Mouse (Mus musculus) ovary, postnatal 10 days (tissue): ENCODE measurements around the gene Tbc1d30.
A peak's percentile ranks its signal among the peaks of the same experiment; 100 is the strongest.

Source experiments
- DNase-seq: peaks from one replicate; pipeline ENCODE4 v3.0.0; 2022; ENCODE audit warnings: low spot score

Tbc1d30 gene

GRCm38 (mm10) chr10:121264204-121264575, 86.9 kb downstream of the Tbc1d30 start:
- no peak for DNase-seq

DNA sequence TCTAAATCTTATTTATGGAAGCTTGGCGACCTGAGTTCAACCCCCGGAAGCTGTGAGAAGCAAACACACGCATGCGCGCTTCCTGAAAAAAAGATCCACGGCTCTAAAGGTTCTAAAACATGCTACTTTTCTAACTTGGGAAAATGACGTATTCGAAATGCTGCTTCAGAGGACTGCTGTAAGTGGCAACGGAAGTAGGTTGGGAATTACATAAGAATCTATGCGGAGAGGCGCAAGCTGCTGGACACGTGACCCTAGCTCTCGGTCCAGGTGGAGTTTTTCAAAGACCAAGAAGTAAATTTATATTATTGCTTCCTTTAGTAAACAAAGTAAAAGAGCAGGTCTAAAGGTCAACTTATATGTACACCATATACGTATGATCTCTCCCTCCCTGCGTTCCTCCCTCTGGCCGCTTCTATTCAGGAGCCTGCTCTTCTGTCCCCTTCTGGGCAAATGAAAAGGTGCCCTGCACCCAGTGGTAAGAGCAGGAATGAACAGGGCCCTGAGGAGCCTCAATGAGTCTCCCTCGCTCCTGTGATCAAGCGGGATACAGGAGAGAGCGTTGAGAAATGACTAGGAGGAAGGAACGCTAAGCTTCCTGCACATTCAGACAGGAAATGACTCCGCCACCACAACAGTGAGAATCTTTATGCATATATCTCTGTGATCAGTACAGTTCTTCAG, 87.4 kb downstream of the Tbc1d30 start:
- no peak for DNase-seq

DNA sequence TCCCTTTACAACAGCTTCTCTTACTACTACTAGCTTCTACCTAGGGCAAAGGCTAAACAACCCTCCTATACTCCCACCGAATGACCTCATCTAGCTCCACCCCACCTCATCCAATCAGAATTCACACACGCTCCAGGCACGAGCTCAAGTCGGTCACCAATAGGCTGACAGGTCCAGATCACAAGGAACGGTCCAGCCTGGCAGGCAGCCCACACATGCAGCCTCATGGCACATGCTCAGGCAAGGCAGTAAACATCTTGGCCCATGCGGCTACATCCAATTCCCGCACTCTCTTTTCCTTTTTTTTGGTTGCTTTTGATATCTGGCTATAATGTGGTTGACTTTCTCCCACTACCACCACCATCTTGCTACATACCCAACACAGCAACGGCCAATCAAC, 88.9 kb downstream of the Tbc1d30 start:
- DNase-seq, result no peak

DNA sequence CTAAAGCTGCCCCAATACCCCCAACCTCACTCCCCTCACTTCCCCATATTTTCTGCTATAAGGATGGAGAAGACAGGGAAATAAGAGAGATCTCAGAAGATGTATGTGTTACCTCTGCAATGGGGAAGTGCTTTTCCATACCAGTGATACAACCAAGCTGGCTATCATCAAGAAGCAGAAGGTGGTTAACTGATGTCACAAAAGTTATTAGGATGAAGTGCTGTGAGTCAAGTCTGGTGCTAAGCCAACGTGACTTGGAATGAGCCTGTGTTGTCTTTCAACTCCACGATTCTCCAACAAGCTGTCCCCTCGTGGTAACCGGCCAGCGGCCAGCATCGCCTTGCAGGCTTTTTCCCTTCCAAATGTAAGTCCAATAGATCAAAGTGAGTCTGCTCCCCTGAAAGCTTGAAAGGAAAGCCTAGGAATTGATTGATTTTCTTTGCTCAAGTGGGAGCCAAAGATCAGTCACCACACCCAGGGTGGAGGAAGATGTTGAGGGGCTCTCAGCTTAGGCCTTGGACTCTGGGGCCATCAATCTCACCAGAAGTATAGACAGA, 90.0 kb downstream of the Tbc1d30 start:
- no peak for DNase-seq

DNA sequence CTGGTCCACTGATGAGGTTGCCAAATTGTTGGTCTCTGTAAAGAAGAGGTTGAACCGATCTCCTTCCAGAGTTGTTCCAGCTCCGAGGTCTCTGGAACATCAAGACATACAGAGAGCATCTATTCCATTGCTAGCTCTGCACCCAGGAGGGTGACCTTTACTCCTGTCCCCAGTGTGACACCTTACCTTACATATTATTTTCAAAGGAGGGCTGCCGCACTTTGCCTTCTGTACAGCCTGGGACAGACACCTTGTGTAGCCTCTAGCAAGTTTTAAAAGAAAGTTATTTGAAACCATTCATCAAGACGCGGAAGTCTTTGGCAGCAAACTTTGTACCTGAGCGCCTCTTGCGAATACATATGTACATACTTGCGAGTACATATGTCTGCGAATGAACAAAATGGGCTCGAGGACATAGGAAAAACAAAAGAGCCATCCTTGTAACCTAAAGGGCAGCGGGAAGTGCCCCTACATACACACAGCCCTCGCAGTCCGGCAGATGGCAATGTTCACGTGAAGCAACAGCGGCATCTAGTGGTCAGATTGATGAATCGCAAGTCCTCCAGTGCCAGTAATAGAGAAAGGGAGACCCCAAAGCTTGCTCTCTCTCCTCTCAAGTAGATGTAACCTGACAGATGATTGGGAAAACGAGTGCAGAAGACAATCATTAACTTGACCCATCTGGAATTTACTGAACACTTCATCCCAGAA, 94.8 kb downstream of the Tbc1d30 start:
- DNase-seq, result peak; percentile 35

DNA sequence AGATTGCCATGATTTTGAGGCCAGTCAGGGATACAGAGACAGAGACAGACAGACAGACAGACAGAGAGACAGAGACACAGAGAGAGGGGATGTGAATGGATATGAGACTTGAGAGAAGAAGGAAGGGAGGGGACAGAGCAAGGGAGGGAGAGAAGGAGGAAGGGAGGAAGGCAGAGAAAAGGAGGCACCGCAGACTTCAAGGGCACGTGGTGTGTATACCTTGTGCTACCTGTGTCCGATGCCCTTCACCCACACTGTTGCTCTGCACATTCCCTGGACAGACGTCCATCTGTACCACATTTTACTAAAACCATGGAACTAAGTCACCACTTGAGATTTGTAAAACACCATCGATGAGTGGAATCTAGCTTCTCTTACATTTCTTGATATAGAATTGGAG, 95.6 kb downstream of the Tbc1d30 start:
- no peak for DNase-seq

- DNase-seq, result no peak
Measured at GRCm38 (mm10) chr10:121254343-121254742, 96.7 kb downstream of the Tbc1d30 start.

GRCm38 (mm10) chr10:121252781-121253180, 98.3 kb downstream of the Tbc1d30 start:
- DNase-seq, result no peak

DNA sequence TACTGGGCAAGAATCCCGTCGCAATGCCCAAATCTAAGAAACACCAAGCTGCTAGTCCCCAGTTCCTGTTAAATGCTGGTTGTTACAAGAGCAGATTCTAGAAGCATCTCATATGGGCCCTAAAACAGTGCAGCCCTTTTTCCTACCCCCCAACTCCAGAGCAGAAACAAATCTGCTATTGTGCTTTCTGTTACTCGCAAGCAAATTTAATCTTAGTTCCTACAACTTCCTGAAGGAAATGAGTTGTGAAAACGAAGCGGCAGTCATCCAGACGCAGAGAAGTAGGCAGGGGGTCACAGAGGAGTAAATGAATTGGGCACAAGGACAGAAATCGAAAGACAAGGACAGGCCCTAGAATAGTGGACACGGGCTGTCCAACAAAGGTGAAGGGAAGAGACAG, 99.9 kb downstream of the Tbc1d30 start:
- DNase-seq, result no peak

GRCm38 (mm10) chr10:121249820-121250219, 101.3 kb downstream of the Tbc1d30 start:
- no peak for DNase-seq

GRCm38 (mm10) chr10:121247545-121247944, 103.5 kb downstream of the Tbc1d30 start:
- no peak for DNase-seq

- no peak for DNase-seq
Measured at GRCm38 (mm10) chr10:121246971-121247370, 104.1 kb downstream of the Tbc1d30 start.

- no peak for DNase-seq
Measured at GRCm38 (mm10) chr10:121243373-121244207, 107.5 kb downstream of the Tbc1d30 start.

- no peak for DNase-seq
Measured at GRCm38 (mm10) chr10:121242596-121242995, 108.5 kb downstream of the Tbc1d30 start.

DNA sequence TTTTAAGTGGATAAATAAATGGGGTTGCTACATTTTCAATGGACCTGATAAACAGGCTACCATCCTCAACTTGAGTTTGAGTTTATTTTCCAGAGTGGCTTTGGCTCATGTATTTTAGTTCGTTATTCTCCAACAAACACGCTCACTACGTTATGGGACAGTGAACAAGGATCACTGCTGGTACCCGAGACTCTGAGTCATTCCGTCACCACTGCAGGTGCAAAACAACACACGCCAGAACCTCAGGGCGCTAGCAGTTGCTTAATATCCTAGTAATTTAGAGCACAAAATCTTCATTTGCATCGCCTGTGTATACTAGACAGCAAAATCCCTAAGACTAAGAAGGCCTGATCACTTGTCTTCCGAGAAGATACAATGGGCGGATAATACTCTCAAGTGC, 112.0 kb downstream of the Tbc1d30 start:
- DNase-seq, result no peak

GRCm38 (mm10) chr10:121238551-121238950, 112.5 kb downstream of the Tbc1d30 start:
- DNase-seq, result no peak

DNA sequence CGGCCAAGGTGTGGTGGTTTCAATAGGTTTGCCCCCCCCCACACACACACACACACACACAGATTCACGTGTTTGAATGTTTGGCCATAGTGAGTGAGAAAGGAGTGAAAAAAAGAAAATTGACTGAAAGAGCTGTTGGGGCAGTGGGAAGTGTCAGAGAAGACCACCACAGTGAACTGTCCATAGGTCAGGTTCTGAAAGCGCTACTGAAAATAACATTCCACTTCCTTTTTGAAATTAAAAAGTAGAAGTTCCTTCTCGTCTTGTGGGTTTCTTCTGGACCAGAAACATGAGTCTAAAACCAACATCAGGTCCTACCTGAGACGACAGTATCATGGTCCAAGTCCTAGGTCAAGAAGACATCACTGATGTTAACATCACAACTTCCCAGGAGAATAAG, 113.7 kb downstream of the Tbc1d30 start:
- no peak for DNase-seq

GRCm38 (mm10) chr10:121235167-121235824, 115.8 kb downstream of the Tbc1d30 start:
- DNase-seq, result no peak

DNA sequence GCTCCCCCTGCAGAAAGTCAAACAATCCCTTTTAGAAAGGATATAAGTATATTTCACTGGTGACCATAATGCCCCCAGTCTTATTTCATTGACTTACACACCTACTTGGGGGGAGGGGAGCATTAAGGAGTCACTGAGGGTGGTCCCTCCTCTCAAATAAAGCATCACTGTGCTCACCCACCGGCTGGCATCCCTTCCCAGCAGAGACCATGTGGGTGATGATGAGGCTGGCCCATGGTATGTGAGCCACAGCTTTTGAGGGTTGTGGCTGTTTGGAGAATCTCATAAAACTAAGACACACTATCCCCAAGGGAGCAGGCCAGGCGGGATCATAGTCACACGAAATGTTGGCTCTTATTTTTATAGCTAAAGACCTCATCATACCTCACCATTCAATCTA, 116.6 kb downstream of the Tbc1d30 start:
- no peak for DNase-seq

DNA sequence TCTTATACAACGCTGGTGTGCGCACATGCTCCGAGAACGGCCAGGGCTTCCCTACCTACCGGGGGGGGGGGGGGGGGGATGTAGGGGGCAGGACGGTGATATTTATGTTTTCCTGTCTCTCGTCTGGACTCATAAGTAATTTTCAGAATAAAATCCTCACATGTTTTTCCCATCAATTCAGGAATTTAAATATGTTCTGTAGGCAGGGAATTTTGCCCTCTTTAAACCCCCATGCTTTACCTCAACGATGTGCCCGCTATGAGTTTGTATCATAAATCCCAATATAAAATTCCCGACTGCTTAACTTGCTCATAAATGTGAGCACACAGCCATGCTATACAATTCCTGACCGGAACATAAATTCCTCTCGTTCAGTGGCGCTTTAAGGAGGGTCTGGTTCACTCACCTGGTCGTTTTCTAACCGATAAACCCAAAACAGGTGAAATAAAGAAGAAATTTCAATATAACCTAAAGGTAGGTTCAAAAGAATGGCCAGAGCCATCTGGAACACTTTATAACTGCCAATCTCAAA, 122.6 kb downstream of the Tbc1d30 start:
- DNase-seq, result no peak

- no peak for DNase-seq
Measured at GRCm38 (mm10) chr10:121227988-121228409, 123.1 kb downstream of the Tbc1d30 start.

- no peak for DNase-seq
Measured at GRCm38 (mm10) chr10:121227403-121227802, 123.7 kb downstream of the Tbc1d30 start.
